Mouse (Mus musculus) thymus, postnatal 10 days (tissue): ENCODE results near the gene Sigmar1.
A peak's percentile ranks its signal among the peaks of the same experiment; 100 is the strongest.

Experiments
- DNase-seq, 2 experiments: peaks; one replicate each; pipeline ENCODE4 v3.0.0; 2021; ENCODE audit warnings: low spot score in 2 of 2

The Sigmar1 gene

GRCm38 (mm10) chr4:41757321-41757720 lies 1.4 kb upstream of the Sigmar1 start:
- no peak for DNase-seq

GRCm38 (mm10) chr4:41756440-41756839 lies 483 bp upstream of the Sigmar1 start:
- peak in 1 of 2 experiments; percentile 21 for DNase-seq

GRCm38 (mm10) chr4:41754797-41755337 lies 1.1 kb downstream of the Sigmar1 start, which contains the start of gene Galt:
Gene Galt, plus strand, starts transcription at chr4:41755228.
- no peak for DNase-seq

GRCm38 (mm10) chr4:41745021-41745420 lies 10.9 kb downstream of the Sigmar1 start:
- no peak for DNase-seq

GRCm38 (mm10) chr4:41744131-41744530 lies 11.8 kb downstream of the Sigmar1 start:
- DNase-seq = no peak

GRCm38 (mm10) chr4:41741158-41741560 lies 14.8 kb downstream of the Sigmar1 start:
- DNase-seq = peak; percentile 88

- peak in 1 of 2 experiments; percentile 16 for DNase-seq
These were observed 15.4 kb downstream of the Sigmar1 start for GRCm38 (mm10) chr4:41740380-41741157.

GRCm38 (mm10) chr4:41739260-41739659 lies 16.7 kb downstream of the Sigmar1 start:
- DNase-seq = no peak

GRCm38 (mm10) chr4:41738256-41738603 lies 17.7 kb downstream of the Sigmar1 start:
- DNase-seq = no peak

- DNase-seq = peak; percentile 45 to 76
These were observed 18.2 kb downstream of the Sigmar1 start for GRCm38 (mm10) chr4:41737602-41738255.

GRCm38 (mm10) chr4:41731052-41731765 lies 24.7 kb downstream of the Sigmar1 start, which contains the start of gene Arid3c:
Gene Arid3c, minus strand, starts transcription at chr4:41731142.
- DNase-seq = peak in 1 of 2 experiments; percentile 47

GRCm38 (mm10) chr4:41726826-41727621 lies 28.9 kb downstream of the Sigmar1 start:
- no peak for DNase-seq

GRCm38 (mm10) chr4:41722918-41723351 lies 33.0 kb downstream of the Sigmar1 start, which contains the start of gene Dctn3:
Gene Dctn3, minus strand, starts transcription at chr4:41723170.
- peak; percentile 81 to 82 for DNase-seq

GRCm38 (mm10) chr4:41716834-41717233 lies 39.1 kb downstream of the Sigmar1 start:
- no peak for DNase-seq

GRCm38 (mm10) chr4:41715596-41715995 lies 40.4 kb downstream of the Sigmar1 start:
- peak in 1 of 2 experiments; percentile 40 for DNase-seq

GRCm38 (mm10) chr4:41715082-41715481 lies 40.9 kb downstream of the Sigmar1 start:
- no peak for DNase-seq

GRCm38 (mm10) chr4:41714276-41714675 lies 41.7 kb downstream of the Sigmar1 start:
- peak; percentile 48 to 52 for DNase-seq

- peak; percentile 74 to 82 for DNase-seq
These were observed 42.5 kb downstream of the Sigmar1 start, which contains the start of gene Rpp25l for GRCm38 (mm10) chr4:41713197-41714067. Gene Rpp25l, minus strand, starts transcription at chr4:41713534.

- no peak for DNase-seq
These were observed 43.3 kb downstream of the Sigmar1 start for GRCm38 (mm10) chr4:41712421-41713196.
